Mouse (Mus musculus): ENCODE measurements at regions not wholly inside any gene's neighbourhood (a gene's known extent, or its start where the extent isn't known, plus 50 kb on each side); places are given as distances from the start of the nearest gene placed in this dataset.

DNA sequence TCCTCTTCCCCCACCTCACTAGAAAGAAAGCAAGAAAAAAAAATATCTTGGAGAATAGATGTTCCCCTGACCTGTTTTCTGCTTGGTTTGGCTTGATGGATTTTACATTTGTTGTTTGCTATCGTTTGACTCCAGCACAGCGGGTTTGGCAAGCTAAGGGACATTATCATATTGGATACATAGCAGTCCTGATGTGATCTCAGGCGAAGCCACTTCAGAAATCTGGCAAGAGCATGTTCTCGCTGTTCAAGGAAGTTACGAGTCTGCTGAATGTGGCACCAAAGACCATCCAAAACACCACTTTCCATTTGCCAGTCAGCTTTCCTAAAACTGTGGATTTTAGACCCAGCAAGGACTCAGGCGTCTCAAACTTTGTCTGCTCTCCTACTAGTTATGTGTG lies 69.8 kb upstream of the Thumpd2 start:
- H3K4me3 ChIP-seq (ENCODE audit: insufficient read depth in 1 of 2, low read depth in 2 of 2, low read length in 2 of 2) = no peak overlapping the region
- no peak for TF ChIP-seq CTCF (IDR thresholded peaks at IDR 0.05; ENCODE audit: low read depth)
- no peak for TF ChIP-seq EP300 (IDR thresholded peaks at IDR 0.05; ENCODE audit: low read depth)
- ATAC-seq (ENCODE audit: insufficient read depth) (no peak), DNase-seq (ENCODE audit: low read depth in 3 of 3, low spot score in 3 of 3) (no peak)
- no peak overlapping the region for H3K27ac ChIP-seq
- H3K4me2 ChIP-seq (ENCODE audit: low read depth) = no peak overlapping the region
- H3K9ac ChIP-seq (replicated peaks) = no peak overlapping the region
- no peaks in the 10 kb centered on the region for H3K27me3 ChIP-seq (ENCODE audit: control insufficient read depth, insufficient read depth, low read length)
- H3K9me3 ChIP-seq (ENCODE audit: control insufficient read depth, low read length) = no peaks in the 10 kb centered on the region
- 64% methylated on average over 6 of the region's 6 CpGs for WGBS (ENCODE audit: insufficient replicate concordance)
- no peaks in the 10 kb centered on the region for H3K36me3 ChIP-seq (replicated peaks; ENCODE audit: control insufficient read depth, insufficient read depth, low read depth)
- H3K4me1 ChIP-seq (replicated peaks; ENCODE audit: control insufficient read depth in 2 of 2, insufficient read depth in 2 of 2, low read length in 1 of 2) = no peaks in the 10 kb centered on the region

DNA sequence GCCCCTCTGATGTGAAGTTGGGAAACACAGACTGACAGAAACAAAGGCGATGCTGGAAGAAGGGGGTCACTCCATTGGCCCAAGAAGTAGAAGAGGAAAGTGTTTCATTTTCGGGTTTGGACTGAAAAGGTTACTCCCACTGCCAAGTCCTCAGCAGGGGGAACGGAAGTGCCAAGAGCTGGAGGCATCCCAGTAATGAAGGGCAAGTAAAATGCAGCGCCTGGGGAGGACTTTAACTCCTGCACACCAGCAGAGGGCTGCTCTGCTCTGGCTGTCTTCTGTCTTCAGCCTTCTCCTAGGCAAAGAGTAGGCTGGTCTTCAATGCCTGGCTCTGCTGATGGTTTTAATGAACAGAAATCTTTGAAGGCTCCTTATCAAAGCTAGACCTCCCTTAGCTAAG lies 68.3 kb upstream of the Thumpd2 start:
- Histone ChIP-seq H3K27me3 (ENCODE audit: control insufficient read depth, insufficient read depth, low read length) (no peaks in the 10 kb centered on the region), H3K9ac (replicated peaks) (no peak overlapping the region), H3K4me1 (replicated peaks; ENCODE audit: control insufficient read depth in 2 of 2, insufficient read depth in 2 of 2, low read length in 1 of 2) (no peaks in the 10 kb centered on the region), H3K4me3 (ENCODE audit: insufficient read depth in 1 of 2, low read depth in 2 of 2, low read length in 2 of 2) (no peak overlapping the region), H3K36me3 (replicated peaks; ENCODE audit: control insufficient read depth, insufficient read depth, low read depth) (no peaks in the 10 kb centered on the region), H3K4me2 (ENCODE audit: low read depth) (no peak overlapping the region), H3K9me3 (ENCODE audit: control insufficient read depth, low read length) (no peaks in the 10 kb centered on the region), H3K27ac (no peak overlapping the region)
- ATAC-seq (ENCODE audit: insufficient read depth) = no peak
- TF ChIP-seq CTCF (IDR thresholded peaks at IDR 0.05; ENCODE audit: low read depth) (no peak), EP300 (IDR thresholded peaks at IDR 0.05; ENCODE audit: low read depth) (no peak)
- WGBS (ENCODE audit: insufficient replicate concordance) = 41% methylated on average over 4 of the region's 4 CpGs
- no peak for DNase-seq (ENCODE audit: low read depth in 3 of 3, low spot score in 3 of 3)

Data from liver, embryonic 14.5 days (tissue).